Mouse (Mus musculus): ENCODE results near the gene Kirrel2.
"Not testable (repeated sequence)": the region's sequence is repeated elsewhere in the genome, so short reads cannot be mapped to it uniquely, and the experiment has no call there.

Kirrel2 gene

DNA sequence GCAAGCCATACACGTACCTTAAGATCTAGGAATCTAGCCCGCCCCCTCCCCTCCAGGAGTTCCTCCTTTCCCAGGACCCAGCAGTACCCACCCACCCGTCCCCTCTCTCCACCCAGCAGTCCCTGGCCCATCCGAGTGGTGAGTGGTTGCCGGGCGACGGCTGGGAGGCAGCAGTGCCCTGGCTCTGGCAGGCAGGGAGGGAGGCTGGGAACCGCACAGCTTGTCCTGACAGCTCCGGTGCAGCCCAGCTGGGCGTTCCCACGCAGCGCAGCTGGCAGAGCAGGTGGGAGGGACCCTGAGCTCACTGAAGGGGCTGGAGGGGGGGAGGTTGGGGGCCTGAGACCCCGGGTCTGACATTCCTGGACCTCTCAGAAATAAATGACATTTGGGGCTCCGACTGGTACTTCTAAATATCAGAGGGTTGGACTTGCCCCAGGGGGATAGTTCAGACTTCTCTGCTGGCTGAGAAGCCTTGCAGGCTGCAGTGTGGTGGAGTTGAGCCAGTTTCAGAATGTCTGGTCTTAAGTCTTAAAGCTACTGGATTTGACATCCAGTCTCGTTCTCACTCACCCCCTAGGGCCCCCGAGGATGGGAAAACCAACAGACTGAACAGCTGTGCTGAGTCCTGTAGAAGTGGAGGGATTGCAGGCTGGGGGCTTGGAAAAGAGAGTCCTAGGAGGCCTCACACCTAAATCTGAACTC lies at the start of gene Kirrel2, which contains the start of gene Nphs1:
Kirrel2 (minus strand) TSS at position 62 of the 702 bp plus-strand sequence.
Nphs1 (plus strand) TSS at position 687 of the 702 bp plus-strand sequence.
- DNase-seq, result peak in 1 of 2 experiments; percentile 38

DNA sequence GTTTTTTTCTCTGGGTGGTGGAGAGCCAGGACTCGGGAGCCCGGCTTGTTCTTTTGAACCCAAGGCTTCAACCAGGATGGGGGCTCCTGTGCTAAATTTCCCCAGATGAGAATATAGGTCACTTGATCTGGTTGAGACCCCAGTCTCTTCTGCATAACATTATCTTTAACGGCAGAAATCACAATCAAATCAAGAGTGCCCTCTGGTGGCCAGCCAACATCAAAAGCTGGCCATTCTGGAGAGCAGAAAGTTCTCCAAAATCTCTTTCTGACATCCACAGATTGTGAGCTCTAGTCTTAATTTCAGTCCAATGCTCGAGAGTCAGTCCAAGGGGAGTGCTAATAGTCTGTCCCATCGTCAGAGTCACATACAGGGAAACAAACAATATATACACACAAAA lies 43.7 kb upstream of the Kirrel2 start:
- DNase-seq, result not testable (repeated sequence)

DNA sequence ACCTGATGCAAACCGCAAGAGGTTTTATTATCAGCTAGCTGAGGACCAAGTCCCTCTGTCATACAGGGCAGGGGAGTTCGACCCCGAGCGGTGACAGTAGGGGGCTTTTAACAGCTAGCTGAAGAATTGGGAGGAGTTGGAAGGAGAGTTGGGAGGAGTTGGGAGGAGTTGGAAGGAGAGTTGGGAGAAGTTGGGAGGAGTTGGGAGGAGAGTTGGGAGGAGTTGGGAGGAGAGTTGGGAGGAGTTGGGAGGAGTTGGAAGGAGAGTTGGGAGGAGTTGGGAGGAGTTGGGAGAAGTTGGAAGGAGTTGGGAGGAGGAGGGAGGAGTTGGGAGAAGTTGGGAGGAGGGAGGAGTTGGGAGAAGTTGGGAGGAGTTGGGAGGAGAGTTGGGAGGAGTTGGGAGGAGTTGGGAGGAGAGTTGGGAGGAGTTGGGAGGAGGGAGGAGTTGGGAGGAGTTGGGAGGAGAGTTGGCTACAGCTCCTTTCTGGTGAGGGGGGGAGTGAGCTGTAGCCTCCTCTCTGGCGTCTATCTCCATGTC lies 38.1 kb upstream of the Kirrel2 start:
- DNase-seq, result not testable (repeated sequence)

DNA sequence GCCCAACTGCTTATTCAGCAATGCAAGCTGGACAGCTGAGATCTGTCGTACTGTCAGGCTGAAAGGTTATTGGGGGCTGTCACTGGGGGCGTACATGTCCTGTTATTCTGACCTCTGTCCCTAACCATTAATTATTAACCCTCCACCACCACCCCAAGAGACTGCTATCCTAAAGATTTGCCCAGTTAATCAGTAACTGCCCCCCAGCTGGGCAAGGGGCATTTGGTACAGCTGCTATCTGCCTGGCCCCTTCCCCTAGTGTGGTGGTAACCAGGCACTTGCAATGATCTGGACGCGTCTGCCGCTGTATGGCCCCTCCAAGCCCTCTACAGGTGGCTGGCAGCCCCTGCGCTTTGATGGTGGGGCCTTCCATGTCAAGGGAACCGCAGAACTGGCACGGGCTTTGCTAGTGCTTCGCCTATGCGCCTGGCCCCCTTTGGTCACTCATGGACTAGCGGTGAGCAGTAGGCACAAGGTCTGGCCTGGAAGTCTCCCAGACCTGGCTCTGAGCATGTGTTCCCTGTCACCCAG lies 36.0 kb upstream of the Kirrel2 start, which contains the start of gene Prodh2:
Prodh2 (plus strand) TSS at position 222 of the 531 bp plus-strand sequence.
- no peak for DNase-seq

DNA sequence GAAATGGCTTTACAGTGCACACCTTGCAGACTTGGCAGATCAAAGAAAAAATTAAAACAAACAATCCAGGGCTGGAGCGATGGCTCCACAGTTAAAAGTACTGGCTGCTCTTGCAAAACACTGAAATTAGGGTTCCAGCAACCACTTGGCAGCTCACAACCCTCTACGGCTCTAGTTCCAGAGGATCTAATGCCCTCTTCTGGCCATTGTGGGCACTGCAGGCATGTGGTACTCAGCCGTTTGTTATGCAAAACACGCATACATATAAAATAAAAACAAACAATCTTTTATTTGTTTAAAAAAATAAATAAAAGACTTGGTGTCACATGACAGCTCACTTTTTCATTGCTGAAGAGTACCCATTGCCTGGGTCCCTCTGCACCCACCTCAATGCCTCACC lies 35.3 kb upstream of the Kirrel2 start:
- DNase-seq, result peak; percentile 88 to 89

DNA sequence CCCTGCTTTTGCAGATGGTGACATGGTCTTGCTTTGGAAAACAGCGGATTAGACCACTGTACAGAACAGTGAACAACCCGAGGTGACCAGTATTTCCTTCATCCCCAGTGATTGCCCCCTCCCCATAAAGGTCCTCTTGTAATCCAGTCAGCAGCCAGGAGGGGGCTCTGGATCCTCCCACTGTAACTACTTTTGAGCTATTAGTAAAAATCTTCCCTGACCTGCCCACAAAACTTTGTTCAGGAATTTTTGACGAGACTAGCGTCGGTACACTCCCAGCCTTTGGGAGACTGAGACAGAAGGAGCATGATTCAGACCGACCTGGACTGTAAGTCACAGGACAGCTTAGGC lies 33.4 kb upstream of the Kirrel2 start:
- no peak for DNase-seq

DNA sequence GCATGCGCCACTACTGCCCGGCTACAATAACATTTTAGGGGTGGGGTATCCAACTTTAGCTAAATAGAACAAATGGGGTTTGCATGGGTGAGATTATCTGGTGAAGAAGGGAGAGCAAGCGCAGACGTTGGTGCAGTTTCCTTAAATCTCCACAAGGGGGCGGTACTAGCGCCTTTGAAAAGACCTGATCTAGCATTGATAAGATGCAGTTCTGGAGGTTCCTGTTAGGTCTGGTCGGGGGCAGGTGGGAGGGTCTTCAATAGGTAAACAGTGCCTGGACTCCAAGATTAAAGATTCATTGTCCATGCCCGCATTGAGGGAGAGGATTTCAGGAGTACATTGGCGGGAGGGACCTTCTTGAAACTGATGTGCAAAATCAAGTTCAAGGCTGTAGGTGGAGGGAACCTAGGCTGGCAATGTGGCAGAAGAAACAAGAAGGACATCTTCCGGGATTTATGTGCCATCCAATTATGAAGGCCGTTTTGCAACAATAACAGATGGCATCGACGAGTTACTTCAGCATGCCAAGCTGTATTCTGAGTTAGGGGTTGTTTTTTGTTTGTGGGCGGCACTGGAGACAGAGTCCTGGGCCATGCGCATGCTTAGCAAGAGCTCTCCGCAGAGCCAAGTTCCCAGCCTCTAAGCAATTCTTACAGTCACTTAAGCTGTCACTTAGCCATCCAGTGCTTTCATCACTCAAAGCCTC lies 32.9 kb upstream of the Kirrel2 start:
- DNase-seq, result peak; percentile 63 to 67

DNA sequence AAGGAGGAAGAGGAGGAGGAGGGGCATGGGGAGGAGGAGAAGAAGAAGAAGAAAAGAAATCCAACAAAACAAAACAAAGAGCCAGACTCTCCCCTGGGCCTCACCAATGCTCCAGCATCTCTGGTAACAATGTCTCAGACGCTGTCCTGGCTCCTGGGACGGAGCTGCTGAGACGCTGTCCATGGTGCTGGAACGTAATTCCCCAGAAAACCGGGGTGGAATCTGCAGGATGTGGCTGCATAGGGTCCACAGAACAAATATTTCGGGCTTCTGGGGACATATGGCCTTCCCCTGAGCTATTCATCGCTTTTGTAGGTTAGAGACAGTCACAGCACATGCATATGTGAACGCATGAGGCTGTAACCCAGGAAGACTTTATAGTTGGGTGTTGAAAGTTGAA lies 26.8 kb upstream of the Kirrel2 start:
- no peak for DNase-seq

DNA sequence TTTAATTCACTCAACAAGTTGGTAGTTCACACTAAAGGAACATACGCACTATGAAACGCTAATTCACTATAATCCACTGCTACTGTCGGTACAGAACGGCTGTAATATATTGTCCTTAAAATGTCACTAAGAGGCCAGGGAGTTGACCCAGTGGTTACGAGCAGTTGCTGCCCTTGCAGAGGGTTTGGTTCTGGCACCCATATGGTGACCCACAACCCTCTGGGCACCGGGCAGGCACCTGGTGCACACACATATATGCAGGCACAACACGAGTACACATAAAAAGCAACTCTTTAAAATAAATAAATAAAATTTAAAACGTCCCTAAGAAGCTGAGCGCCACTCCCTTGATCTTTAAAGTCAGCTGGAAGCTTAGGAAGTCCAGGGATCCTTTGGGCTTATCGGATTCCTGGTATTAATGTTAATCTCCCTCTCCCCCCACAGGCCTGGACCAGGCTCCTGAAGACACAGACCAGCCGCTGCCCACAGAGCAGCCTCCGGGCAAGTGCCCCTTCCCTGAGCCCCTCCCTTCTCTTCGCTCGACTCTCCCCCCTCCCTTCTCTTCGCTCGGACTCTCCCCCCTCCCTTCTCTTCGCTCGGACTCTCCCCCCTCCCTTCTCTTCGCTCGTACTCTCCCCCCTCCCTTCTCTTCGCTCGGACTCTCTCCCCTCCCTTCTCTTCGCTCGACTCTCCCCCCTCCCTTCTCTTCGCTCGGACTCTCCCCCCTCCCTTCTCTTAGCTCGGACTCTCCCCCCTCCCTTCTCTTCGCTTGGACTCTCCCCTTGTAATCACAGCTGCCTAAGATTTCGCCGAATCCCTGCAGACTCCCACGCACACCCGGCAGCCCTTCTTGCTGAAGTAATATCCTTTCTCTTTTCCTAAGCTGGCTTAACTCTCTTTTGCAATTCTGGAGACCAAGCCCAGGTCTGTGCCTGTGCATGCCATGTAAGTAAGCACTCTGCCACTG lies 20.2 kb upstream of the Kirrel2 start:
- peak; percentile 29 to 33 for DNase-seq

DNA sequence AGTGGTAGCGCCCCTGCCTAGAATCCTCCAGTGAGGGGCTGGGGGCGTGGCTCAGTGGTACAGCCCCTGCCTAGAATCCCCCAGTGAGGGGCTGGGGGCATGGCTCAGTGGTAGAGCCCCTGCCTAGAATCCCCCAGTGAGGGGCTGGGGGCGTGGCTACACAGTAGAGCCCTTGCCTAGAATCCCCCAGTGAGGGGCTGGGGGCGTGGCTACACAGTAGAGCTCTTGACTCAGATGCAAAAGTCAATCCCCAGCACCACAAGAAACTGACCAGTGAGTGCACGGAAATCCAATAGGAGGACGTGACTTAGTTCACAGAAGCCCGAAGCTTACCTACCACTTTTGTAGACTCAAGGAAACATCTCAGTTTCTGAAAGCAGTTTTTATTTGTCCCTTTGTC lies 18.6 kb upstream of the Kirrel2 start:
- not testable (repeated sequence) for DNase-seq

DNA sequence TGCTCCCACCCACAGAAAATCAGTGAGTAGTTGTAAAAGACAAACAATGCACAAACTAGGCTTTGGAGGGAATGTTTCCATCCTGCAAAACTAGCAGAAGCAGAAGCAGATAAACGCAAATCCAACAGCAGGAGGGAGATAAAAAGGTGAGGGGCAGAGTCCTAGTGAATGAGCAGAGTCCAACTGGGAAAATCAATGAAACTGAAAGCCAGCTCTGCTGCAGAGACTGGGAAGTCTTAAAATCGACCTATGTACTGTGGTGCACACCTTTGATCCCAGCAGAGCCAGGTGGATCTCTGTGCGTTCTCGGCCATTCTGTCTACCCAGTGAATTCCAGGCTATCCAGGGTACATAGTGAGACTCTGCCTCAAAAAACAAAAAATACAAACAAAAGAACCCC lies 17.5 kb upstream of the Kirrel2 start:
- no peak for DNase-seq

DNA sequence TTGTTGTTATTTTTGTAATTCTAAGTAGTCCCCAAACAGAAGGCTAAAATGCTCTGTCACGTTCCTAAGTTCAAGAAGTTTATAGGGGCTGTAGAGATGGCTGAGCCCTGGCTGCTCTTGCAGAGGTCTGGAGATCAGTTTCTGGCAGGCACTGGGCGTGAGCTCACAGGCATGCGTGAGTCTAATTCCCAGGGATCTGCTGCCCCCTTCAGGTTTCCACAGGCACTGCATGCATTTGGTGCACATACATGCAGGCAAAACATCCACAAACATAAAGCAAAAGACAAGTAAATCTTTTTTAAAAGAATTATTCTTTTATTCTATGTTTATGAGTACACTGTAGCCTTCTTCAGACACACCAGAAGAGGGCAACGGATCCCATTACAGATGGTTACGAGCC lies 14.9 kb upstream of the Kirrel2 start:
- no peak for DNase-seq

DNA sequence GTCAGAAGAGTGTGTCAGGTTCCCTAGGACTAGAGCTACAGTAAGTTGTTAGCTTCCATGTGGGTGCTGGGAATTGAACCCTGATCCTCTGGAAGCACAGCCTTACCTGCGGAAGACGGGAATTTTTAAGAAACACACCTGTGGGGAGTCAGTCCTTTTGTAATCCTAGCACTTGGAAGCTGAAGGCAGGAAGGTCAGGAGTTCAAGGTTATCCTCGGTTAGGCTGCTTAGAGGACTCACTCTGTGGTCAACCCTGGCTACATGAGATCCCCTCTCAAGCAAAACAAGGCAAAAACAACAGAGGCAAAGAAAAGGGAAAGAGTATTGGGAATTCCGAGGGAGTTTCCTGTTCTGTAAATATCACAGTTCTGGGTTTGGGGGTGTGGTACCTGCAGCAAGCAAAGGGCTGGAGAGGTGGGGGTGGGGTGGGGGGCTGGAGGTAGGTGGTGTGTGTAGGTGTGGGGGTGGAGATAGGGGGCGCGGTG lies 7.4 kb upstream of the Kirrel2 start:
- DNase-seq, result no peak

DNA sequence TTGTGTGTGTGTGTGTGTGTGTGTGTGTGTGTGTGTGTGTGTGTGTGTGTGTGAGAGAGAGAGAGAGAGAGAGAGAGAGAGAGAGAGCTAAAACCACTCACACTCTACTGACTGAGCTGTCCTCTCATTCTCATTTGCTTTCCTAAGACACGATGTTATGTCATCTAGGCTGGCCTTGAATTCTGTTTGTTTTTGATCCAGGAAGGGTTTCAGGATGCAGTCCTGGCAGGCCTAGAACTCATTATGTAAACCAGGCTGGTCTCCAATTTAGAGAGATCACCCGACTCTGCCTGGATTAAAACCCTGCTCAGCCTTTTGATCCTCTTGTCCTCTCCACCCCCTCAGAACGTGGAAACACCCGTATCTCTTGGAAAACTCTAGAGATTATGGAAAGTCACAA lies 6.5 kb upstream of the Kirrel2 start:
- no peak for DNase-seq

DNA sequence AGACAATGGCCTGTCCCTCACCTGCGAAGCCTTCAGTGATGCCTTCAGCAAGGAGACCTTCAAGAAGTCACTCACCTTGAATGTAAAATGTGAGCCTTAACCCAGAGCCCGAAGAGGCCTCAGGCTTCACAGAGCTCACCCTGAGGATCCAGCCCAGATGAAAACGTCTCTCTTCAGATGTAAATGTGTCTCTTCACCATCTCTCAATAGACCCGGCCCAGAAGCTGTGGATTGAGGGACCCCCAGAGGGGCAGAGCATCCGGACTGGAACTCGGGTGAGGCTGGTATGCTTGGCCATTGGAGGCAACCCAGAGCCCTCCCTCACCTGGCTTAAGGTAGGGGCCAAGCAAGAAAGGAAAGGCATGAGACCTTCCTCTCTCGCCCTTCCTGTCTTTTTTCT lies 6.1 kb upstream of the Kirrel2 start:
- no peak for DNase-seq

DNA sequence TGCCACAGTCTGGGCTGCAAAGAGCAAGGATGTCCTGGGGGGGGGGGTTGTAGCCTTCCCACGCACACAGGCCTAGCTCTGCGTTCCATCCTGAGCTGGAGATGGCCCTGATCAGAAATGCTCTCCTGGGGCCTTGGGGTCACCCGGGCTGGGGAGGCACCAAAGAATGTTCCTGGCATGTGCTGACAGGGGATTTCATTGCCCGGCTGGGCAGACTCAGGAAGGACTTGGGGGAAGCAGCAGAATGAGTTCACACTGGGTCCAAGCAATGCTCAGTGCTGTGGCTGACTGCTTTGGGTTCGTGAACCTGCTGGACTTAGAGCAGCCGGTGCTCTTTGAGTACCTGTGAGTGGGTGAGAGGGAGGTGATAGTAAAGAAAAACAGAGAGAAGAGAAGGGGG lies 2.0 kb upstream of the Kirrel2 start:
- no peak for DNase-seq

DNA sequence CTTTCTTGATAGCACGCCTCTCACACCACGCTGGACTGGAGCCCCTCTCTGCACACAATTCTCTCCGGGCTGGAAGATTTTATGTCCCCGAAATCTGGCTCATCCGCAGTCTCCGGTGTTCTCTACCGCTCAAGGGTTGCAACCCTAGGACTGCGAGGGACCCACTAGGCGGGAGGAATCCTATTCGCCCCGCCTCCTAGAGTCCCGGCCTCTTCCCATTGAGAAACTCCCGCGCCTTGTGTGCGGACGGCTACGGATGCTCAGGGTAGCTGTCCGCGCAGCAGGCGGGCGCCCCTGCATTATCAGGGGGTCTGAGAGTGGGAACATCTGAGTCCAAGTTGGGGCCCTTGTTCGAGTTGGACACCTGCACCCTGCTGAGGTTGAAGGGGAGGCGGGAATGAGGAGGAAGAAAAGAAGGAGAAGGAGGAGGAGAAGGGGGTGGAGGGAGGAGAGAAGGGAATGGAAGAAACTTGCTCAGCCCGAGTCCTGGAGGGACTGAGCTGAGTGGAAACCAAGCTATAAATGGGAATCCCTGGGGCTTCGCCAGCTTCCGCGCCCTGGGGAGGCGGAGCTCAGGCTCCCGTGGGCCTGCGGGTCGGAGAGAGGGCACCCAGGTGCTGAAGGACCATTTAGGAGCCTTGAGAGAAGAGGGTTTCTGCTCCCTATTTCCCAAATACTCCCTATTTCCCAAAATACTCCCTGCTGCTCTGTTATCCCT lies 420 bp downstream of the Kirrel2 start:
- DNase-seq, result no peak

DNA sequence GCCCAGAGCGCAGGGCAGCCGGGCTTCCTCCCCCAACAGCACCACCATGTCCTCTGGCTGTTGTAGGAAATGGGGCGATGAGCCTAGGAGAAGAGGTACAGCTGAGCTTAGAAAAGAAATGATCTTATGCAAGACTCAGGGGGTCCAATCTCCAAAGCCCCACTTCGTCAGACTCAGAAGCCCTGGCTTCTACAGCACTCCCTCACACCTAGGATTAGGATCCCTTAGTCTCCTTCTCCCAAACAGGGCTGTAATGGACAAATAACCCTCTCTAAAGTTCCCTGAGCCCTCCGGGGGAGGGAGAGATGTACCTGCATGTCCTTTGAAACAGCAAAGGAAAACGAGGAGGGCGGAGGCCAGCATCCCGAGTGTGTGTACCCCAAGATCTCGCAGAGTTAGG lies 1.0 kb downstream of the Kirrel2 start:
- no peak for DNase-seq

DNA sequence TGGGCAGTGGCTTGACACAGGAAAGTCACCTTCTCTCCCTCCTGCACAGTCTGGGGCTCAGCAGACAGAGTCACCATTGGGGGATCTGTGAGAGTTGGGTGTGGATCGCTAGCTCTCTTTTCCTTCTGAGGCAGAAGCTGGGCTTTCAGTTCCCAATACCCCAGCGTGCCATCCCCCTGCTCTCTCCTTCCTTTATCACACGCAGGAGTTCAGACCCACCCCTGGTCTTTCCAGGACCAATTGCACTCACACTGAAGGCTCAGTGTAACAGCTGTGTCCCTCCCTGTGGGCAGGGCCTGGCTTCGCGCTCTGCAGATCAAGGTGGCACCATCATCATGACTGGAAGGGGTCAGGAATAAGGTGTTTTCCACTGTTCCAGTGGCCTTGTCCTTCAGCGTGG lies 3.2 kb downstream of the Kirrel2 start:
- DNase-seq, result no peak

DNA sequence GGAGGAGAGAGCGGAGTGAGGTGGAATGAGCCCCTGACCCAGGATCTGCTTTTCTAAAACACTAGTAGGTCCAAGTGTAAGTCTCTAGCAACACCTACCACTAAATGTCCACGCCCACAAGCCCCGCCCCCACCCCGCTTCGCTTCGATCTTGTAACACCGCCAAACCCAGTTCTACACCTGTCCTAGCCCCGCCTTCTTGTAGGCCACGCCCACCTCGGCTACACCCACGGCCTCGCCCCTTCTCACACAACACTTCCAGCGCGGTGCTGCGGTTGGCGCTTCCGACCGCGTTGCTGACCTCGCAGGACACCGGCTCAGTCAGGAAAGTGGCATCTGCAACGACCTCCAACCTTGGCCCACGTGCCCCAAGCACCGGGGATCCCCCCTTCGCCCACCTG lies 3.7 kb downstream of the Kirrel2 start:
- no peak for DNase-seq

DNA sequence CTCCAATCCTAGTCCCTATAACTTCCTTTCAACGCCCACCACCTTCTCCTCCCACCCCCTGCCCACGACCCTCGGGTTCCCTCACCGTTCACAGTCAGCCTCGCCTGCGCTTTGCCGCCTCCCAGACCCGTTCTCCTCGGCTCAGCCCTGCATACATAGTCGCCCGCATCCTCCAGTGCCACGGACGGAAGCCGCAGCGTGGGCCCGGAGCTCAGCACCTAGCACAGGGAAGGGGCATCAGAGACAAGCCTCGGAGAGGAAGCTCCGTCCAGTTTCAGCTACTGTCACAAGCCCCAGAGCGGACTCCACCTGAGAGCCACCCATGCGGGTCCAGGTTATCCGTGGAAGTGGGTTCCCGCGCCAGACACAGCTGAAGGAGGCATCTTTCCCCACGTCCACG lies 4.2 kb downstream of the Kirrel2 start:
- no peak for DNase-seq

DNA sequence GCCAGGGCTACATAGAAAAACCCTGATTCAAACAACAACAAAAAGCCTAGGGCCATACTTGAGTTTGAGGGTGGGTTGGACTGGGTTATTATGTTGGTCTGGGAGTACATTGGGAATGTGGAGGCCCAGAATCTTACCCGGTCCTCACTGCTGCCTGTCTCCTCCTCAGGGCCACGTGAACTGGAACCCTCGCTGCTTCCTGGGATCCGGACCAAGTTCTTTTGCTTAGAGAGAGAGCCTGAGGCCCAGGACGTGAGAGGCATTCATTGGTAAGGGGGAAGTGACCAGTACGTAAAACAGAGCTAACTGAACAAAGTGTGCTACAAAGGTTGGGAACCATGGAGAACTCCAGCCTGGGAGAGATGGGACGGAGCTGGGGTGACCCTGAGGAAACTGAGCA lies 7.2 kb downstream of the Kirrel2 start:
- no peak for DNase-seq

Data from cerebellum, adult 18-20 months (tissue).